Mouse (Mus musculus): Measurements from ENCODE around the gene Ddx39. TPM values are rescaled to one million over a fixed set of nuclear protein-coding genes. Genes with fewer than 3 reads are reported as not detected.

The Ddx39 gene
- total RNA-seq, 2 experiments from 2014 or later: 17.9 to 19.2 TPM

DNA sequence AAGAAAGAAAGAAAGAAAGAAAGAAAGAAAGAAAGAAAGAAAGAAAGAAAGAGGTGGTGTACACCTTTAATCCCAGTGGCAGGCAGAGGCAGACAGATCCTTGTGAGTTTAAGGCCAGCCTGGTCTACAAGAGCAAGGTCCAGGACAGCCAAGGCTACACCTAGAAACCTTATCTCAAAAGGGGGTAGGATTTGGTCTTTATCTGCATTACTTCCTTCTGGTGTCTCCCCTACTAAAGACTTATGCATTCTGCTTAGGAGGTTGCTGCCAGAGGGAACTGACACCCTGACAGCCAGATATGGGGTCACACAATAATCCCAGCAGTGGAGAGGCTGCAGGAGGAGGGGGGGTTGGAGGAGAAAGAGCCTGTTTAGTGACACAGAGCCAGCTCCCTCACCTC, 50.7 kb downstream of the Ddx39 start:
- DNase-seq (ENCODE audit: low spot score in 2 of 2): no peak

DNA sequence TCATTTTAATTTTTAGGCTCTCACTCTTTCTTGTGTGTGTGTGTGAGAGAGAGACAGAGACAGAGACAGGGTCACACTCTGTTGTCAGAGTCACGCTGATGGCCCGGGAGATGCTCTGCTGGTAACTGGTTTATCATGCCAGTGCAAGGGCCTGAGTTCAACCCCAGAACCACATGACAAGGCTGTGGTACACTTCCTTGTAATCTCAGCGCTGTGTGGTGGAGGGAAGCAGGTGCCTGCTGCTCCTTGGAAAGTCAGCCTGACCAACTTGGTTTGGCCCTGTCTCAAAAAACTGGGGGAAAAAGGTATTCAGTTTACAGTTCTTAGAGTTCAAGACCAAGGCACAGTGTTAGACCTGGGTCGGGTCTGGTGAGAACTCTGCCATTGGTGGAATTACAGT, 52.5 kb downstream of the Ddx39 start:
- DNase-seq (ENCODE audit: low spot score in 2 of 2): no peak

DNA sequence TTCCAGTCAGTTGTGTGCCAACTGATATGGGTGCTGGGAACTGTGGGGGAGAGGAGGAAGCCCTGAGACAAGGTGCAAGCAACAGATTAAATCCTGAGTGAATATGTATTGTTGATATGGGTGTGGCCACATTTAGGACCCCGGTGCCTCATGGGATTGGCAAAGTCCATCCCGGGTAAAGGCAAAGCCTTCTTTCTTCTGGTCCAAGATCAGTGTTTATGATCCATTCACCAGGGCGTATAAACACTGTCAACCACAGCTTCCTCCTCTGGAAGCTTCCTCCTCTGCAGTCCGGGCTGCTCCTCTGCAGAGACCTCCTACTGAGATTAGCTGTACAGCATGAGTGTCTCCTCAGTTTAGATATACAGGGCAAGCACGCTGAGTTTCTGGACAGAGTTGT, 53.5 kb downstream of the Ddx39 start:
- DNase-seq (ENCODE audit: low spot score in 2 of 2): no peak

DNA sequence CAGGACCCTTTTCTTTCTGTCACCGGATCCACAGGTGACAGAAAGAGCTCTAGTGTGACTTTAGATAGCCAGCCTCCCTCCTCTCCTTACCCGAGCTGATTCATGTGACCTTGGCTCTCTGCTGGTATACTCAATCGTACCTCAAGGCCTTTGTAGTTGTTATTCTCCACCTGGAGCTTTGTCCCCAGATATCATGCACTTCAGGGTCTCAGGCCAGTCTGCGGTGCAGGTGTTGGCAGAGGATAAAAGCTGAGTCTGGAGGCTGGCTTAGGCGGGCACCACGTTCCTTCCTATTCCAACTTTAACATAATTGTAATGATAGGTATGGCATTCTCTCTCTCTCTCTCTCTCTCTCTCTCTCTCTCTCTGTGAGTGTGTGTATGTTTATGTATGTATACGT, 54.7 kb downstream of the Ddx39 start:
- no peak for DNase-seq (ENCODE audit: low spot score in 2 of 2)

DNA sequence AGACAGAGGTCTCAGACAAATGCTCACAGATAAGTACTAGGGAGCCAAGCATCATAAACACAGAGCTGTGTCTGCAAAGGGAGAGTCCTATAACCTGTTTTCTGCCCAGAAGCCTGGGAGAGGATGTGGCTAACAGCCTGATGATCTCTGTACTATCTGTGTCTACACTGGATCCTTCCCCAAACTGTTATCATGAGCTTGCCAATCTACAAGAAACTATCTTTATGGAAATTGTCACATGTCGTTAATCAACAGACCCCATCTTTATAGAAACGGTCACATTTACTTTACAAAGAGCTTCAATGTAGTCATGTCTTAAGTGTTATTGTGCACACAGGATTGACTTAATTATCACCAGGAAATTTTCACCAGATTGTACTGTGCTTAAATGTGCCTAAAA, 55.7 kb downstream of the Ddx39 start:
- no peak for DNase-seq (ENCODE audit: low spot score in 2 of 2)

DNA sequence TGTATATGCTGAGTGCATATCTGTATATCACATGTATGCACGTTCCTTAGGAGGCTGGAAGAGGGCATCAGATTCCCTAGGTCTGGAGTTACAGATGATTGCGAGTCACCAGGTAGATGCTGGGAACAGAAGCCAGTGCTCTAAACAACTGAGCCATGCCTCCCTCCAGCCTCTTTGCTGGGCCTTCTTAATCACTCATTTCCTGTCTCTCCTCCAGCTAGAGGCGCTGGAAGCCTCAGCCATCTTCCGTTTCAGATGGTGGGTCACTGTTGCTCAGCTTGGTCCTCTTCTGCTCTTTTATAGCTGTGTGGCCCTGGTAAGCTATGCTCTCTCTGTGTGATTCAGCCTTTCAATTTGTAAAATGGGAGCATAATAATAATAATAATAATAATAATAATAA, 56.8 kb downstream of the Ddx39 start:
- DNase-seq (ENCODE audit: low spot score in 2 of 2): no peak

DNA sequence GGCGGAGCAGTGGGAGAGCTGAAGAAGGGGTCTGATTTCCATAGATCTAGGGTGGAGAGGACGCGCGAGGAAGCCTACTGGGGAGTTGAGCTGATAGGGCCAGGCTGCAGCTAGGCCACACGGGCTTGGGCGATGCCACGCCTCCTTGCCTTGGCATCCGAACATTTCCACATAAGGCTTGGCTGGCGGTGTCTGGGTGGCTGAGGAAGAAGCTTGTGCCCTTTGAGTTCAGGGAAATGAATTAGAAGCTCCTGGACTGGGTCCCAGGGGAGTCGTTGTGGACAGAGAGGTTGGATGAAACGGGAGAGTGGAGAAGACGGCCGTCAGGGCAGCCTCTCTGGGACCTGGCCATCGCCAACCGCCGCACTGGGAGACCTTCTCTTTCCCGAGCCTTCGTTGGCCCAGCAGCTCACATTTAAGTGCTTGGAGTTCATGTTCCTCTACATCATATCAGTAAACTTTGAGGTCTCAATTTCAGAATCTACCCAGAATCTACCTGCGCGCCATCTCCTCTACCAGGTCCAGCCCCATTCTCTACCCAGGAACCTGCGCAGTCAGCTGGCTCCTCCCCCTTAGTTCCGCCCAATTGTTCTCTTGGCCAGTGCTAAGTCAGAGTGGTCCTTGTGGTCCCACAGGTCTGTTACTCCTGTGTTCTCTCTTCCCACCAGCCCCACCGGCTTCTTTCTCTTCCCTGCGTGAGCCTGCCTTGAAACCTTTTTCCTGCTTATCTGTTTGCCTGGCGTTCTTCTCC, 57.9 kb downstream of the Ddx39 start:
- DNase-seq (ENCODE audit: low spot score in 2 of 2): no peak

DNA sequence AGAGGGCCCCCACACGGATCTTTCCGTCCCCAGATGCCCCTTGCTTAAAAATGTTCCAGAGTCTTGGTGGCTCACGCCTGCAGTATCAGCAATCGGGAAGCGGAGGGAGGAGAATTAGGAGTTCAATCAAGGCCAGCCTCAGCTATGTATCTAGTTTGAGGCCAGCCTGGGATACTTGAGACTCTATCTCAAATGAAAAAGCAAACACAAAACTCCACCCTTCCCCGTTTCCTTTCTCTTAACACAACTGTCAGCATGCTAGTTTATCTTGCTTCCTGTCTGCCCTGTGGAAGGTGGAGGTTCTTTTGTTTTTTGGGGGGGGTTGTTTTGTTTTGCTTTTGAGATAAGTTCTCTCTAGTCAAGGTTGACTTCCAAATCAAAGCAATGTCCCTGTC, 58.5 kb downstream of the Ddx39 start:
- no peak for DNase-seq (ENCODE audit: low spot score in 2 of 2)

DNA sequence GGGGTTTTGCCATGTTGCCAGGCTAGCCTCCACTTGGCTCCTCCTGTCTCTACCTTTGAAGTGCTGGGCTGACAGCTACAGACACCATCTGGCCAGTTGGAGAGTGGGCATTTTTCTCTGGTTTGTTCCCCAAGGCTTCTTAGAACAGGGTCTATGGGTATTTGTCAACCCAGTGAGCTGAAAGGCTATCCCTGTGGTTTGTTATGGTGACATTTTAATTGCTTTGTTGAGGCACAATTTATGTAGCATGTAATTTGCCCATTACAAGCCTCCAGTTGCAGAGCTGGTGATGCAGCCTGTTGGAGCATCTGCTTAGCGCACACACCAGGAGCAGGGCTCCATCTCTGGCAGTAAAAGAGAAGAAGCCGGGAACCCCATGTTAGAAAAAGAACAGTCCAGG, 59.2 kb downstream of the Ddx39 start:
- DNase-seq (ENCODE audit: low spot score in 2 of 2): no peak

Small RNA genes lying within 50 kb of the gene (microRNA-seq; reads per million reads assigned to microRNA genes)
- gene Mir1668: 0 reads per million in 2 experiments

Other genes with a start within 250 kb of the Ddx39 start
- gene Olfr370, start 179.4 kb upstream of the Ddx39 start, total RNA-seq (2021): not detected
- 100 to 1,000 TPM; 152 to 158 TPM for gene Ndufb7, start 148.5 kb upstream of the Ddx39 start, total RNA-seq (2021)
- 100 to 1,000 TPM; 521 to 544 TPM for gene Tecr, start 107.2 kb upstream of the Ddx39 start, total RNA-seq (2021)
- 10 to 100 TPM; 31.8 to 33.7 TPM for gene Dnajb1, start 107.0 kb upstream of the Ddx39 start, total RNA-seq (2021)
- gene Gipc1, start 62.5 kb upstream of the Ddx39 start, total RNA-seq (2021): 10 to 100 TPM; 77.9 to 78.5 TPM
- 1 to 10 TPM; 1.3 to 1.9 TPM for gene Ptger1, start 48.5 kb upstream of the Ddx39 start, total RNA-seq (2021)
- 10 to 100 TPM; 53.6 TPM for gene Pkn1, start 16.0 kb upstream of the Ddx39 start, total RNA-seq (2021)
- gene Adgre5, start 26.1 kb downstream of the Ddx39 start, total RNA-seq (2021): 10 to 100 TPM; 11.9 to 12.6 TPM
- gene Adgrl1, start 184.9 kb downstream of the Ddx39 start, total RNA-seq (2021): 100 to 1,000 TPM; 345 to 352 TPM
- under 1 TPM; 0.17 to 0.25 TPM for gene Gm10644, start 240.0 kb downstream of the Ddx39 start, total RNA-seq (2021)
- 1 to 10 TPM; 1.1 TPM for gene Asf1b, start 240.3 kb downstream of the Ddx39 start, total RNA-seq (2021)

Measured in layer of hippocampus, postnatal 14 days (tissue).